Mouse (Mus musculus): ENCODE measurements at regions not wholly inside any gene's neighbourhood (a gene's known extent, or its start where the extent isn't known, plus 50 kb on each side); places are given as distances from the start of the nearest gene placed in this dataset.

DNA sequence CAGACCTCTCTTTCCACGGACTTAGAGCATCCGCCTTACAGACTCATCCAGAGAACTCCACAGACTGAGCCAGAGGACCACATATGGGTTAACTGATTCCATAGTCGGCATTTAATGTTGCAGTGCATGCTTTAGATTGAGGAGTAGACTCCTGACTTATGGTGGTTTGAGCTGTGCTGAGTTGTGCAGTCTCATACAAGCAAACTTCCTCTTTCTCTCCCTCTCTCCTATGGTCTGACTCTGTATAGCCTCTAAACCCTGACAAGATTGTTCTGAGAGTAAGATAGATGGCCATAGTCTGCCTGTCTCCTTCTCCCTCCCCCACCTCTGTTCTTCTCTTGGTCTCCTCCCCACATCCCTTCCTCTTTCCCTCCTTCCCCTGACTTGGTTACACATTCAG lies 616.0 kb downstream of the Ryr2 start:
- H3K9ac ChIP-seq (ENCODE audit: low read depth, low read length): no peak overlapping the region
- H3K4me2 ChIP-seq (ENCODE audit: low read depth, low read length): no peak overlapping the region
- no peak overlapping the region for H3K4me3 ChIP-seq (ENCODE audit: low read length)
- no peaks in the 10 kb centered on the region for H3K4me1 ChIP-seq (ENCODE audit: control insufficient read depth, insufficient read depth, low read length)
- no peaks in the 10 kb centered on the region for H3K9me3 ChIP-seq (ENCODE audit: control insufficient read depth, low read length)
- 95% methylated on average over 3 of the region's 3 CpGs for WGBS
- no peak overlapping the region for H3K27ac ChIP-seq (ENCODE audit: low read length)
- ATAC-seq: no peak
- H3K36me3 ChIP-seq (ENCODE audit: control insufficient read depth, insufficient read depth, low read length): no peaks in the 10 kb centered on the region
- H3K27me3 ChIP-seq (replicated peaks; ENCODE audit: control insufficient read depth, insufficient read depth, low read length): no peaks in the 10 kb centered on the region

GRCm38 (mm10) chr13:11483142-11483541 lies 623.6 kb downstream of the Ryr2 start:
- Histone ChIP-seq H3K4me1 (ENCODE audit: control insufficient read depth, insufficient read depth, low read length) (no peaks in the 10 kb centered on the region), H3K4me2 (ENCODE audit: low read depth, low read length) (no peak overlapping the region), H3K9me3 (ENCODE audit: control insufficient read depth, low read length) (no peaks in the 10 kb centered on the region), H3K36me3 (ENCODE audit: control insufficient read depth, insufficient read depth, low read length) (no peaks in the 10 kb centered on the region), H3K4me3 (ENCODE audit: low read length) (no peak overlapping the region), H3K9ac (ENCODE audit: low read depth, low read length) (no peak overlapping the region), H3K27ac (ENCODE audit: low read length) (no peak overlapping the region), H3K27me3 (replicated peaks; ENCODE audit: control insufficient read depth, insufficient read depth, low read length) (no peaks in the 10 kb centered on the region)
- no peak for ATAC-seq
- 73% methylated on average over 1 of the region's 1 CpGs for WGBS

DNA sequence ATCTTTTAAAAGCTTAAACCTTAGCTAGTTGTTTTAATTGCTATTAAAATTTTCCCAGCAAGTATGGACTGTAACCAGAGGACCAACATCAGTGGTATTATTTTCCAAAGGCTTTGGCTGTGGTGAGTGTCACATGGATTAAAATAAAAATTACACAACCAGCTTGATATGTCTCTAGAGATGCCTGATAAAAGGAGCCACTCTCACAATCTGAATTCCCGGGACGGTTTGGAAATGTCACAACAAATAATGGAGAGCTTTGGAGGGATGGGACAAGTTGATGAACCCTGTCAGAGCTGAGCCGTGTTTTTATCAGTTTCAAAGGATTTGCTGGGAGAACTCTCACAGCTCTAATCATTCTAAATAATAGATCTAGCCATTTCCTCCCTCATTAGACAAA lies 624.0 kb downstream of the Ryr2 start:
- Histone ChIP-seq H3K9ac (ENCODE audit: low read depth, low read length) (no peak overlapping the region), H3K4me1 (ENCODE audit: control insufficient read depth, insufficient read depth, low read length) (no peaks in the 10 kb centered on the region), H3K4me2 (ENCODE audit: low read depth, low read length) (no peak overlapping the region), H3K27me3 (replicated peaks; ENCODE audit: control insufficient read depth, insufficient read depth, low read length) (no peaks in the 10 kb centered on the region), H3K4me3 (ENCODE audit: low read length) (no peak overlapping the region), H3K36me3 (ENCODE audit: control insufficient read depth, insufficient read depth, low read length) (no peaks in the 10 kb centered on the region), H3K27ac (ENCODE audit: low read length) (no peak overlapping the region), H3K9me3 (ENCODE audit: control insufficient read depth, low read length) (no peaks in the 10 kb centered on the region)
- ATAC-seq: no peak
- WGBS: 59% methylated on average over 3 of the region's 3 CpGs

GRCm38 (mm10) chr13:11460251-11460650 lies 646.5 kb downstream of the Ryr2 start:
- no peak overlapping the region for H3K4me2 ChIP-seq (ENCODE audit: low read depth, low read length)
- WGBS: 74% methylated on average over 2 of the region's 2 CpGs
- no peaks in the 10 kb centered on the region for H3K4me1 ChIP-seq (ENCODE audit: control insufficient read depth, insufficient read depth, low read length)
- H3K36me3 ChIP-seq (ENCODE audit: control insufficient read depth, insufficient read depth, low read length): no peaks in the 10 kb centered on the region
- H3K9ac ChIP-seq (ENCODE audit: low read depth, low read length): no peak overlapping the region
- ATAC-seq: no peak
- no peaks in the 10 kb centered on the region for H3K9me3 ChIP-seq (ENCODE audit: control insufficient read depth, low read length)
- H3K27me3 ChIP-seq (replicated peaks; ENCODE audit: control insufficient read depth, insufficient read depth, low read length): no peaks in the 10 kb centered on the region
- H3K4me3 ChIP-seq (ENCODE audit: low read length): no peak overlapping the region
- no peak overlapping the region for H3K27ac ChIP-seq (ENCODE audit: low read length)

DNA sequence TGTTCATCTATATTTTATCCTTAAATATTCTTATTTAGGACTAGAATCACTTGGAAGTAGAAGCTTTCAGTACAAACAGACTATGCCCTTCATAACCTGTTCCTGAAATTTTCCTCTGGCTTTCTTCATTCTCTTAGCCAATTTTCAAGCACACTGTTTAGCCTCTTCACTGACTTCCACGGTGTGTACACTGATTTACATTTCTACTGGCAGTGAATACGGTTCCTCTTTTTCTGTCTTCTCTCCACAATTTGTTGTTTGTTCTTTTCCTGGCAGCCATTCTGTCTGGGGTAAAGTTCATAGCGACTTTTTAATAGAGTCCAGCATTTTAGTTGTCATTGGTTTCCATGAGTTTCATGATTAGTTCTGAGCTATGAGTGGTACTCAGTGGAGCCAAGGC lies 651.6 kb downstream of the Ryr2 start:
- H3K4me1 ChIP-seq (ENCODE audit: control insufficient read depth, insufficient read depth, low read length): no peaks in the 10 kb centered on the region
- no peaks in the 10 kb centered on the region for H3K9me3 ChIP-seq (ENCODE audit: control insufficient read depth, low read length)
- H3K27me3 ChIP-seq (replicated peaks; ENCODE audit: control insufficient read depth, insufficient read depth, low read length): no peaks in the 10 kb centered on the region
- ATAC-seq: no peak
- no peak overlapping the region for H3K4me3 ChIP-seq (ENCODE audit: low read length)
- no peak overlapping the region for H3K4me2 ChIP-seq (ENCODE audit: low read depth, low read length)
- WGBS: 65% methylated on average over 3 of the region's 3 CpGs
- no peak overlapping the region for H3K27ac ChIP-seq (ENCODE audit: low read length)
- no peaks in the 10 kb centered on the region for H3K36me3 ChIP-seq (ENCODE audit: control insufficient read depth, insufficient read depth, low read length)
- H3K9ac ChIP-seq (ENCODE audit: low read depth, low read length): no peak overlapping the region

- Histone ChIP-seq H3K9ac (ENCODE audit: low read depth, low read length) (no peak overlapping the region), H3K4me3 (ENCODE audit: low read length) (no peak overlapping the region), H3K36me3 (ENCODE audit: control insufficient read depth, insufficient read depth, low read length) (no peaks in the 10 kb centered on the region), H3K9me3 (ENCODE audit: control insufficient read depth, low read length) (no peaks in the 10 kb centered on the region), H3K27me3 (replicated peaks; ENCODE audit: control insufficient read depth, insufficient read depth, low read length) (no peaks in the 10 kb centered on the region), H3K4me2 (ENCODE audit: low read depth, low read length) (no peak overlapping the region), H3K4me1 (ENCODE audit: control insufficient read depth, insufficient read depth, low read length) (no peaks in the 10 kb centered on the region), H3K27ac (ENCODE audit: low read length) (no peak overlapping the region)
- no peak for ATAC-seq
- WGBS: 57% methylated on average over 2 of the region's 2 CpGs
Observed at GRCm38 (mm10) chr13:11452448-11452847, 654.3 kb downstream of the Ryr2 start.

- H3K9me3 ChIP-seq (ENCODE audit: control insufficient read depth, low read length): no peaks in the 10 kb centered on the region
- no peak overlapping the region for H3K4me3 ChIP-seq (ENCODE audit: low read length)
- H3K36me3 ChIP-seq (ENCODE audit: control insufficient read depth, insufficient read depth, low read length): no peaks in the 10 kb centered on the region
- H3K4me2 ChIP-seq (ENCODE audit: low read depth, low read length): no peak overlapping the region
- no peaks in the 10 kb centered on the region for H3K4me1 ChIP-seq (ENCODE audit: control insufficient read depth, insufficient read depth, low read length)
- no peak overlapping the region for H3K9ac ChIP-seq (ENCODE audit: low read depth, low read length)
- ATAC-seq: peak; percentile 70
- no peaks in the 10 kb centered on the region for H3K27me3 ChIP-seq (replicated peaks; ENCODE audit: control insufficient read depth, insufficient read depth, low read length)
- no peak overlapping the region for H3K27ac ChIP-seq (ENCODE audit: low read length)
- WGBS: 54% methylated on average over 7 of the region's 7 CpGs
Observed at GRCm38 (mm10) chr13:11432465-11433339, 674.0 kb downstream of the Ryr2 start.

GRCm38 (mm10) chr13:11426820-11427219 lies 679.9 kb downstream of the Ryr2 start:
- Histone ChIP-seq H3K36me3 (ENCODE audit: control insufficient read depth, insufficient read depth, low read length) (no peaks in the 10 kb centered on the region), H3K9me3 (ENCODE audit: control insufficient read depth, low read length) (no peaks in the 10 kb centered on the region), H3K27me3 (replicated peaks; ENCODE audit: control insufficient read depth, insufficient read depth, low read length) (no peaks in the 10 kb centered on the region), H3K4me1 (ENCODE audit: control insufficient read depth, insufficient read depth, low read length) (no peaks in the 10 kb centered on the region), H3K27ac (ENCODE audit: low read length) (no peak overlapping the region), H3K4me3 (ENCODE audit: low read length) (no peak overlapping the region), H3K4me2 (ENCODE audit: low read depth, low read length) (no peak overlapping the region), H3K9ac (ENCODE audit: low read depth, low read length) (no peak overlapping the region)
- no peak for ATAC-seq

DNA sequence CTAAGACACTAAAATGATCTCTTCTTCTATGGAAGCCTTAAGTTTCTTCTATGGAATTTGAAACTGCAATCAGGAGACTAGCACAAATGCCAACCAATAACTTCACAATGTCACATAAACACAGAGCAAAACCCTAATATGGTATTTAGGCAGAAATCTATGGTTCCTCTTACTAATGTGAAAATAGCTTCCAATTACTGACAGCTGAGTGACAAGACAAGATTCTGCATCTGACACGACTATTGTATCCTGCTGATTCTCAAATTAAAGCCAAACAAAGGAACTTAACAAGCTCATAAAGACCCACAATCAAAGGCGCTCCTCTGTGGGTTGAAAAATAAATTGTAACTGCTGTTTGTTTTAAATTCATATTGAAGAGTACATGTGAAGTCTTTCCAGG lies 714.7 kb downstream of the Ryr2 start:
- H3K4me3 ChIP-seq (ENCODE audit: low read length): no peak overlapping the region
- no peaks in the 10 kb centered on the region for H3K4me1 ChIP-seq (ENCODE audit: control insufficient read depth, insufficient read depth, low read length)
- H3K9ac ChIP-seq (ENCODE audit: low read depth, low read length): no peak overlapping the region
- H3K27ac ChIP-seq (ENCODE audit: low read length): no peak overlapping the region
- no peaks in the 10 kb centered on the region for H3K36me3 ChIP-seq (ENCODE audit: control insufficient read depth, insufficient read depth, low read length)
- 64% methylated on average over 2 of the region's 2 CpGs for WGBS
- no peak for ATAC-seq
- no peak overlapping the region for H3K4me2 ChIP-seq (ENCODE audit: low read depth, low read length)
- no peaks in the 10 kb centered on the region for H3K27me3 ChIP-seq (replicated peaks; ENCODE audit: control insufficient read depth, insufficient read depth, low read length)
- H3K9me3 ChIP-seq (ENCODE audit: control insufficient read depth, low read length): no peaks in the 10 kb centered on the region

GRCm38 (mm10) chr13:11375452-11375851 lies 731.3 kb downstream of the Ryr2 start:
- no peak overlapping the region for H3K9ac ChIP-seq (ENCODE audit: low read depth, low read length)
- no peaks in the 10 kb centered on the region for H3K27me3 ChIP-seq (replicated peaks; ENCODE audit: control insufficient read depth, insufficient read depth, low read length)
- no peak overlapping the region for H3K4me3 ChIP-seq (ENCODE audit: low read length)
- no peak overlapping the region for H3K4me2 ChIP-seq (ENCODE audit: low read depth, low read length)
- H3K27ac ChIP-seq (ENCODE audit: low read length): no peak overlapping the region
- no peaks in the 10 kb centered on the region for H3K36me3 ChIP-seq (ENCODE audit: control insufficient read depth, insufficient read depth, low read length)
- no peak for ATAC-seq
- H3K9me3 ChIP-seq (ENCODE audit: control insufficient read depth, low read length): no peaks in the 10 kb centered on the region
- no peaks in the 10 kb centered on the region for H3K4me1 ChIP-seq (ENCODE audit: control insufficient read depth, insufficient read depth, low read length)

All from intestine, embryonic 16.5 days (tissue).